Mouse (Mus musculus): Measurements from ENCODE around the gene Mfap2.

- TF ChIP-seq CTCF (IDR thresholded peaks at IDR 0.05; ENCODE audit: low read depth, low read length) (no peak), POLR2A (IDR thresholded peaks at IDR 0.05; ENCODE audit: borderline replicate concordance, low read depth, low read length) (no peak)
Observed at GRCm38 (mm10) chr4:140989447-140989846, 20.8 kb upstream of the Mfap2 start.
